Mouse (Mus musculus): ENCODE data around the gene Lhb. TPM values are rescaled to one million over a fixed set of nuclear protein-coding genes. Genes with fewer than 3 reads are reported as not detected.

The Lhb gene
- total RNA-seq, 2 experiments from 2014 or later: not detected

DNA sequence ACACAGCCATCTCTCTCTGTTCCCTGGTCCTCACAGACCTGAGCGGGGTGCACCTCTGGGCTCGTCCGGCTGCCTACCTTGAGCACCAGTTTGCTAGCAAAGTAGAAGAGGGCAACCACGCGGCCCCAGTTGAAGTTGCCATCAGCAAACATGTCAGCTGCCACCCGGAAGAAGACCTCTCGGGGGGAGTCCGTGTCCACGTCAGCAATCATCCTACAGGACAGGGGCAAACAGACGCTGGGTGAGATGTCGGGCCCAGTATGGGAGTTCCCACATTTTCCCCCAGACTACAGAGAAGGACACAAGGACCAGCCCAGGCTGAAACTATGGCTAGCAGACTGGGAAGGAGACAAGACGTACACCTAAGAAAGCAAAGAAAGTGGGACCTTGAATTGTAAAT lies 44.5 kb downstream of the Lhb start:
- intact Hi-C loops (cut with DNase I): loop anchor here (10.0 kb wide), 1 partner anchor 240 kb away; the partner anchor contains the start of gene Dbp
- DNase-seq (ENCODE audit: low spot score in 2 of 2): no peak

DNA sequence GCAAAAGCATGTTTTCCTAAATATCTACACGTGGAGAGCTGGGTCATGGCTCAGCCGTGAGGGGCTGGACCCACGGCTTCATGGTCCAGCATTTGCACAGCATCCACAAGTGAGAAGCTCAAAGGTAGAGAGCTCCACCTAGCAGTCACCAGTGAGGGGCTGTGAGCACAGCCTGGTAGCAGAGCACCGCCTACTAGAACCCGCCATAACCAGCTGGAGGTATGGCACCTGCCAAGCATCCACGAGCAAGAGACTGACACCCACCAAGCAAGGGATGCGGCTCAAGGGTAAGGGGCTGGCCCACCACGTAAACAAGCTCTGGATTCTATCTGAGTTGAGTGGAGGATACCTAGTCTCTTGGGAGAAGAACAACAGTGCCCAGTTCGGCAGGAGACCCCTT lies 44.9 kb downstream of the Lhb start:
- no peak for DNase-seq (ENCODE audit: low spot score in 2 of 2)
- intact Hi-C loops (cut with DNase I): loop anchor here (10.0 kb wide), 1 partner anchor 239 kb away; the partner anchor contains the start of gene Dbp

DNA sequence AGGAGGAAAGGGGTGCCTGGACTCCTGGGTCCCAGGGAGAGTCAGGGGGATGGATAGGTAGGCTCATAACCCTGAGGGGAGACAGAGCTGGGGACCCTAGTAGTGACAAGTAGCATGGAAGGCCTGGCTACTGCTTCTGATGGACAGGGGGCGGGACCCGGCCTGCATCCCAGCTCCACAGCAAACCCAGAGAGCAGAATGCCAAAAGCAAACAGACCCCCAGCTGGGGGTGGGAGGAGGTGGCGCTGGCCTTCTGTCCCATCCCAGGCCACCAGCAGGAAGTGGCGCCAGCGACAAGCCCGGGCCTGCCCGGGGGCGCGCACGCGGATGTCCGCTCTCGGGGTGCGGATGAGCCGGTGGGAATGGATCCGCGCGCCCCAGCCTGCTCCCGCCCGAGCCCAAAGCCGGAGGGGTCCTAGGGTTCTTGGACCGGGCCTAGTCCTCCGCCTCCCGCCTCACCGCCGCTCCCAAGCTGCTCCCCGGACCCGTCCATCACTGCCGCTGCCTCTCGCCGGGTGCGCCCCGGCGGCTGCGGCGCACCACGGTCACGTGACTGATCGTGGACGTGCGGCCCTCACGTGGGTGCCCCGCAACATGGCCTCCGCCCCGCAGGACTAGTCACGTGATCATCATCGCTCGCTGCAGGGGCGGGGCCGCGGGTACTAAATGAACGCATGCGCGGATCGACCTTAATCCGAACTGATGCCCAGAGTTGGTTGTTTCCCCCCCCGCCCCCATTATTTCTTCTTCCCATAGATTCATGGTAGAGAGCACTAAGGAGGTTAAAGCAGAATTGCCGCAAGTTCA lies 45.9 kb downstream of the Lhb start, which contains the start of gene Bax:
Gene Bax, minus strand, starts transcription at position 616 of the 807 bp plus-strand sequence.
- intact Hi-C loops (cut with DNase I): loop anchor here (10.0 kb wide), 1 partner anchor 238 kb away; the partner anchor contains the start of gene Dbp
- DNase-seq (ENCODE audit: low spot score in 2 of 2): peak; percentile 97 to 98

- intact Hi-C loops (cut with DNase I): loop anchor here (10.0 kb wide), 1 partner anchor 238 kb away; the partner anchor contains the start of gene Dbp
- DNase-seq (ENCODE audit: low spot score in 2 of 2): no peak
Observed at GRCm38 (mm10) chr7:45467090-45467670, 46.6 kb downstream of the Lhb start.

- intact Hi-C loops (cut with DNase I): loop anchor here (5.0 kb wide), 1 partner anchor 46 kb away; no protein-coding TSS in a partner anchor
- DNase-seq (ENCODE audit: low spot score in 2 of 2): peak; percentile 87 to 89
Observed at GRCm38 (mm10) chr7:45470869-45471268, 50.2 kb downstream of the Lhb start.

Small RNA genes lying within 50 kb of the gene (microRNA-seq; reads per million reads assigned to microRNA genes)
- 0 to 0.26 reads per million in 2 experiments for gene Gm22133

Other genes with a start within 250 kb of the Lhb start
- gene Gfy, start 241.3 kb upstream of the Lhb start, total RNA-seq (2021): under 1 TPM in 1 of 2 experiments, not detected in 1; 0.18 TPM
- gene Pth2, start 239.8 kb upstream of the Lhb start, total RNA-seq (2021): not detected
- 1 to 10 TPM; 3.0 to 3.5 TPM for gene Ccdc155, start 215.9 kb upstream of the Lhb start, total RNA-seq (2021)
- 10 to 100 TPM; 13.7 to 17.3 TPM for gene Dkkl1, start 208.7 kb upstream of the Lhb start, total RNA-seq (2021)
- 1 to 10 TPM; 5.6 to 6.1 TPM for gene Tead2, start 205.1 kb upstream of the Lhb start, total RNA-seq (2021)
- gene Cd37, start 181.7 kb upstream of the Lhb start, total RNA-seq (2021): 1 to 10 TPM; 3.4 to 4.0 TPM
- 1 to 10 TPM in 1 of 2 experiments, under 1 TPM in 1; 0.97 to 1.1 TPM for gene Slc6a16, start 179.7 kb upstream of the Lhb start, total RNA-seq (2021)
- under 1 TPM; 0.40 to 0.59 TPM for gene Slc6a21, start 143.3 kb upstream of the Lhb start, total RNA-seq (2021)
- gene Trpm4, start 87.0 kb upstream of the Lhb start, total RNA-seq (2021): 10 to 100 TPM; 19.5 to 21.3 TPM
- gene Hrc, start 85.5 kb upstream of the Lhb start, total RNA-seq (2021): 1 to 10 TPM in 1 of 2 experiments, under 1 TPM in 1; 0.99 to 1.2 TPM
- gene Ppfia3, start 53.8 kb upstream of the Lhb start, total RNA-seq (2021): 100 to 1,000 TPM; 159 to 168 TPM
- 100 to 1,000 TPM; 198 to 216 TPM for gene Lin7b, start 50.2 kb upstream of the Lhb start, total RNA-seq (2021)
- gene Snrnp70, start 25.1 kb upstream of the Lhb start, total RNA-seq (2021): 100 to 1,000 TPM; 373 to 398 TPM
- gene Kcna7, start 15.2 kb upstream of the Lhb start, total RNA-seq (2021): under 1 TPM in 1 of 2 experiments, not detected in 1; 0.15 TPM
- not detected for gene Ntf5, start 7.1 kb upstream of the Lhb start, total RNA-seq (2021)
- gene Gys1, start 14.0 kb downstream of the Lhb start, total RNA-seq (2021): 10 to 100 TPM; 14.4 to 16.3 TPM
- gene Ruvbl2, start 17.3 kb downstream of the Lhb start, total RNA-seq (2021): 10 to 100 TPM; 32.1 to 35.6 TPM
- 100 to 1,000 TPM; 287 to 302 TPM for gene Ftl1, start 39.1 kb downstream of the Lhb start, total RNA-seq (2021)
- gene Bax, start 46.1 kb downstream of the Lhb start, total RNA-seq (2021): 10 to 100 TPM; 75.0 to 81.0 TPM
- gene Tulp2, start 61.1 kb downstream of the Lhb start, total RNA-seq (2021): not detected
- gene Gm45808, start 66.0 kb downstream of the Lhb start, total RNA-seq (2021): 1 to 10 TPM in 1 of 2 experiments, under 1 TPM in 1; 0.88 to 1.7 TPM
- 1 to 10 TPM; 2.8 to 2.9 TPM for gene Dhdh, start 68.0 kb downstream of the Lhb start, total RNA-seq (2021)
- 100 to 1,000 TPM; 109 to 110 TPM for gene Nucb1, start 89.6 kb downstream of the Lhb start, total RNA-seq (2021)
- 10 to 100 TPM; 24.2 to 33.3 TPM for gene Ppp1r15a, start 105.4 kb downstream of the Lhb start, total RNA-seq (2021)
- gene Plekha4, start 105.5 kb downstream of the Lhb start, total RNA-seq (2021): 1 to 10 TPM; 1.0 to 2.4 TPM
- not detected for gene Hsd17b14, start 134.1 kb downstream of the Lhb start, total RNA-seq (2021)
- gene Bcat2, start 149.3 kb downstream of the Lhb start, total RNA-seq (2021): 10 to 100 TPM; 22.6 to 25.2 TPM
- gene Fgf21, start 194.7 kb downstream of the Lhb start, total RNA-seq (2021): not detected
- not detected for gene Fut1, start 196.5 kb downstream of the Lhb start, total RNA-seq (2021)
- under 1 TPM in 1 of 2 experiments, not detected in 1; 0.26 TPM for gene Izumo1, start 201.0 kb downstream of the Lhb start, total RNA-seq (2021)
- 10 to 100 TPM; 11.2 to 11.3 TPM for gene Rasip1, start 206.7 kb downstream of the Lhb start, total RNA-seq (2021)
- 1 to 10 TPM; 2.2 to 2.6 TPM for gene Mamstr, start 219.2 kb downstream of the Lhb start, total RNA-seq (2021)
- gene Fut2, start 245.6 kb downstream of the Lhb start, total RNA-seq (2021): under 1 TPM; 0.19 to 0.46 TPM